In genomic region chr7:64840946-64841659, GRCm38 (mm10) we compare ENCODE assay signal across 13 mouse cellular contexts. TPM values are rescaled to one million over a fixed set of nuclear protein-coding genes. Genes with fewer than 3 reads are reported as not detected.
A peak's percentile ranks its signal among the peaks of the same experiment; 100 is the strongest.
DNase-seq lines count a peak whose midpoint lies in the region; ATAC-seq lines count a peak whose summit lies in the region.
"Had no signal": no experiment of that assay in that cellular context is flagged by ENCODE, and none has a peak within 500 bp of the region (broad histone marks: within the 10 kb centered on the region; RNA-seq: fewer than 3 reads in every experiment).

No protein-coding gene starts in this region.

- H3K4me3 ChIP-seq in embryonic facial prominence, embryonic 11.5 days (ENCODE audit: low read depth, low read length) = no peak overlapping the region
- H3K4me3 ChIP-seq in hindbrain, embryonic 13.5 days = no peak overlapping the region
- H3K4me3 ChIP-seq: erythroblast, embryonic 14.5 days; heart, adult 2 months had no signal

- H3K9me3 ChIP-seq in embryonic facial prominence, embryonic 11.5 days (replicated peaks; ENCODE audit: control insufficient read depth, low read length) = no peaks in the 10 kb centered on the region
- H3K9me3 ChIP-seq in hindbrain, embryonic 13.5 days = 0 out of 2 replicates have a peak, but pooled peaks cover 3% of the 10 kb centered on the region

- no peak for ATAC-seq in embryonic facial prominence, embryonic 11.5 days (replicated peaks; ENCODE audit: insufficient number of reproducible peaks, low FRiP score, low TSS enrichment, low read depth)
- peak; percentile 87 for ATAC-seq in hindbrain, embryonic 13.5 days (ENCODE audit: low FRiP score)

- H3K4me2 ChIP-seq in embryonic facial prominence, embryonic 11.5 days (ENCODE audit: low read depth, low read length) = no peak overlapping the region
- H3K4me2 ChIP-seq in hindbrain, embryonic 13.5 days = peak overlapping the region; percentile 23; the same call in 1 of the 2 replicates

- no peaks in the 10 kb centered on the region for H3K27me3 ChIP-seq in embryonic facial prominence, embryonic 11.5 days (ENCODE audit: control insufficient read depth, insufficient read depth, low read length)
- H3K27me3 ChIP-seq in hindbrain, embryonic 13.5 days = peaks cover 11% of the 10 kb centered on the region; the same call in 1 of the 2 replicates

- H3K36me3 ChIP-seq in embryonic facial prominence, embryonic 11.5 days (replicated peaks; ENCODE audit: control insufficient read depth, insufficient read depth, low read depth, low read length) = no peaks in the 10 kb centered on the region
- H3K36me3 ChIP-seq in hindbrain, embryonic 13.5 days = no peaks in the 10 kb centered on the region

- 47% methylated on average over 10 of the region's 10 CpGs for WGBS in embryonic facial prominence, embryonic 11.5 days
- WGBS in hindbrain, embryonic 13.5 days = 19% methylated on average over 10 of the region's 10 CpGs

- H3K9ac ChIP-seq in embryonic facial prominence, embryonic 11.5 days (replicated peaks; ENCODE audit: low read length) = no peak overlapping the region
- no peak overlapping the region for H3K9ac ChIP-seq in hindbrain, embryonic 13.5 days

- peak; percentile 65 for DNase-seq in heart, adult 11 months
- no peak for DNase-seq in heart, adult 9 months (ENCODE audit: low spot score in 2 of 2)
- peak; percentile 19 for DNase-seq in embryonic facial prominence, embryonic 11.5 days (ENCODE audit: low spot score)
- DNase-seq in neural tube, embryonic 10.5 days (ENCODE audit: extremely low spot score, low spot score) = peak; percentile 40
- DNase-seq in ovary, adult 18-20 months (ENCODE audit: low spot score) = no peak
- DNase-seq in adrenal gland, postnatal 10 days = no peak
- DNase-seq in spleen, adult 18-20 months = no peak
- DNase-seq: cerebellum, adult 8-10 months; heart, adult 2 months; liver; lung, postnatal 36 days had no signal

- H3K4me1 ChIP-seq in embryonic facial prominence, embryonic 11.5 days (ENCODE audit: control insufficient read depth, insufficient read depth, low read length) = no peaks in the 10 kb centered on the region
- peaks cover 26% of the 10 kb centered on the region for H3K4me1 ChIP-seq in hindbrain, embryonic 13.5 days (replicated peaks)

- no peak overlapping the region for H3K27ac ChIP-seq in embryonic facial prominence, embryonic 11.5 days (replicated peaks; ENCODE audit: low read depth, low read length)
- H3K27ac ChIP-seq in hindbrain, embryonic 13.5 days = peak overlapping the region; percentile 71
- H3K27ac ChIP-seq: heart, adult 2 months had no signal

RNA-seq across cellular contexts. Expression of gene Nsmce3, which starts 31.7 kb away (rescaled TPM):
- 13.5 and 14.9 TPM in 2 replicates for polyA plus RNA-seq in embryonic facial prominence, embryonic 11.5 days (2014; fragmentation: Nextera tagmentation; extraction: Ambion mirVana)
- 10.2 and 10.8 TPM in 2 replicates for polyA plus RNA-seq in hindbrain, embryonic 13.5 days (2015; fragmentation: Nextera tagmentation; extraction: Ambion mirVana)
- 1 to 10 TPM; 6.6 to 7.6 TPM for total RNA-seq in adrenal gland, postnatal 10 days (2021)

Comparison
In these comparisons a context has a peak if more than half of its experiments do, and no peak if none do; other contexts are left out.
1. DNase-seq: peak in heart, adult 11 months (single experiment), embryonic facial prominence, embryonic 11.5 days (single experiment) and neural tube, embryonic 10.5 days (single experiment); none in heart, adult 9 months (0 of 2), ovary, adult 18-20 months (single experiment), adrenal gland, postnatal 10 days (single experiment) and spleen, adult 18-20 months (0 of 2).